Mouse (Mus musculus) heart, embryonic 14.5 days (tissue): ENCODE data around the gene Rab7b. TPM values are rescaled to one million over a fixed set of nuclear protein-coding genes. Genes with fewer than 3 reads are reported as not detected.
A peak's percentile ranks its signal among the peaks of the same experiment; 100 is the strongest.

Source experiments
- ATAC-seq: fragments of 200-750 bp; cut with Nextera tagmentation; 2 replicates; pipeline ENCODE4 v1.8.0; 2017; ENCODE audit warnings: low read depth, moderate TSS enrichment; ENCODE audit not compliant: insufficient number of reproducible peaks, insufficient read depth, low FRiP score
- H3K27ac ChIP-seq, 2 experiments: fragments of 200-500 bp in 1 of 2; fragments of 300-500 bp in 1 of 2; sonication (generic) in 1 of 2; replicated peaks in 1 of 2; 2 replicates each; pipeline ENCODE4 v1.5.1; 2012 to 2014; ENCODE audit warnings: low read depth in 2 of 2, low read length in 2 of 2, control low read depth in 1 of 2, mild to moderate bottlenecking in 1 of 2, mixed read lengths in 1 of 2; ENCODE audit not compliant: control insufficient read depth in 1 of 2, insufficient read depth in 1 of 2
- H3K27me3 ChIP-seq: fragments of 300-500 bp; sonication (generic); 2 replicates; pipeline ENCODE4 v1.6.1; 2014; ENCODE audit warnings: mild to moderate bottlenecking, low read length, control low read depth; ENCODE audit not compliant: control insufficient read depth, insufficient read depth
- H3K36me3 ChIP-seq: fragments of 300-500 bp; sonication (generic); 2 replicates; pipeline ENCODE4 v1.6.1; 2014; ENCODE audit warnings: mild to moderate bottlenecking, control low read depth, low read length, mixed read lengths; ENCODE audit not compliant: control insufficient read depth, insufficient read depth
- H3K4me1 ChIP-seq, 2 experiments: fragments of 200-500 bp in 1 of 2; fragments of 300-500 bp in 1 of 2; sonication (generic) in 1 of 2; 2 replicates each; pipeline ENCODE4 v1.6.1; 2012 to 2014; ENCODE audit warnings: low read length in 2 of 2, control low read depth in 1 of 2, mixed read lengths in 1 of 2; ENCODE audit not compliant: control insufficient read depth in 2 of 2, insufficient read depth in 2 of 2
- H3K4me2 ChIP-seq: fragments of 300-500 bp; sonication (generic); 2 replicates; pipeline ENCODE4 v1.6.1; 2014; ENCODE audit warnings: mild to moderate bottlenecking, low read length
- H3K4me3 ChIP-seq, 2 experiments: fragments of 200-500 bp in 1 of 2; fragments of 300-500 bp in 1 of 2; sonication (generic) in 1 of 2; 2 replicates each; pipeline ENCODE4 v1.5.1; 2012 to 2014; ENCODE audit warnings: low read length in 2 of 2, mild to moderate bottlenecking in 2 of 2, control low read depth in 1 of 2, low read depth in 1 of 2, moderate library complexity in 1 of 2; ENCODE audit not compliant: control insufficient read depth in 1 of 2, insufficient read depth in 1 of 2
- H3K9ac ChIP-seq: fragments of 300-500 bp; sonication (generic); 2 replicates; pipeline ENCODE4 v1.6.1; 2014; ENCODE audit warnings: mild to moderate bottlenecking, low read length
- H3K9me3 ChIP-seq: fragments of 300-500 bp; sonication (generic); 2 replicates; pipeline ENCODE4 v1.6.1; 2016; ENCODE audit warnings: low read length, control low read depth; ENCODE audit not compliant: control insufficient read depth
- WGBS: fragments of 180-500 bp; shearing (Covaris S2); extraction: QIAGEN DNeasy Blood & Tissue Kit; methylation state at CpG from one replicate; pipeline ENCODE4 v1.1.7; 2014; 5-methylcytosine and 5-hydroxymethylcytosine counted together
- polyA plus RNA-seq: library from polyadenylated mRNA; unstranded; fragments of >200 nt; fragmentation: Nextera tagmentation; extraction: Ambion mirVana; gene quantifications from 2 replicates; pipeline ENCODE4 v1.2.1, GENCODE M21; 2014

Rab7b gene
- polyA plus RNA-seq, 1 experiment from 2014 or later: 2.0 TPM

- H3K27ac ChIP-seq: no peak overlapping the region
- no peaks in the 10 kb centered on the region for H3K27me3 ChIP-seq
- no peak overlapping the region for H3K4me3 ChIP-seq
- peaks cover 3 to 15% of the 10 kb centered on the region in 2 experiments; a peak in 3 of 4 replicates for H3K4me1 ChIP-seq
- no peaks in the 10 kb centered on the region for H3K36me3 ChIP-seq
- ATAC-seq: no peak
- no peak overlapping the region for H3K9ac ChIP-seq
- no peak overlapping the region for H3K4me2 ChIP-seq
- WGBS: 69% methylated on average over 2 of the region's 2 CpGs
- H3K9me3 ChIP-seq: no peaks in the 10 kb centered on the region
Observed at GRCm38 (mm10) chr1:131695308-131695707, 6.8 kb downstream of the Rab7b start.

GRCm38 (mm10) chr1:131696325-131696724 is 7.8 kb downstream of the Rab7b start:
- 44% methylated on average over 4 of the region's 4 CpGs for WGBS

DNA sequence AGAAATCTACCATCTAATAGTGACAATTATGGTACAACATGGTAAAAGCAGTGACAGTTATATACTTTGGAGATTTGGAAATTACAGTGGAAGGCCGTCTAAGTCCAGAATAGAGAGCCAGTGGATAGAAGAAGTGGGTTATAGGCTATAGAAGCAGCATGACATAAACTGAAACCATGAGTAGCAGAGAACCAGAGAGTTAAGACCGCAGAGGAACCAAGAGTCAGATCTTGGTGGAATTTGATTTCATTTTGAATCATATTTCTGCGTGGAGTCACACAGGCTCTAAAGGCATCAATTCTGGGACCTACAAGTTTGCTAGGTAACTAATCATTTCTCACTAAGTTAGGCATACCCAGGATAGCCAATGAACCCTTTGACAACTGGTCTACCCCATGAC is 10.3 kb downstream of the Rab7b start:
- peaks cover 6 to 14% of the 10 kb centered on the region in 2 experiments; a peak in 3 of 4 replicates for H3K4me1 ChIP-seq
- 86% methylated on average over 3 of the region's 3 CpGs for WGBS
- H3K4me2 ChIP-seq: no peak overlapping the region
- H3K27me3 ChIP-seq: no peaks in the 10 kb centered on the region
- ATAC-seq: no peak
- no peaks in the 10 kb centered on the region for H3K9me3 ChIP-seq
- H3K27ac ChIP-seq: no peak overlapping the region
- H3K9ac ChIP-seq: no peak overlapping the region
- no peak overlapping the region for H3K4me3 ChIP-seq
- no peaks in the 10 kb centered on the region for H3K36me3 ChIP-seq

More at GRCm38 (mm10) chr1:131696325-131696724, 7.8 kb downstream of the Rab7b start:
- Histone ChIP-seq H3K36me3 (no peaks in the 10 kb centered on the region), H3K9me3 (no peaks in the 10 kb centered on the region), H3K9ac (no peak overlapping the region), H3K4me2 (no peak overlapping the region), H3K27ac (no peak overlapping the region), H3K27me3 (no peaks in the 10 kb centered on the region), H3K4me3 (no peak overlapping the region), H3K4me1 (peaks cover 3 to 8% of the 10 kb centered on the region in 2 experiments; a peak in 3 of 4 replicates)
- ATAC-seq: no peak

DNA sequence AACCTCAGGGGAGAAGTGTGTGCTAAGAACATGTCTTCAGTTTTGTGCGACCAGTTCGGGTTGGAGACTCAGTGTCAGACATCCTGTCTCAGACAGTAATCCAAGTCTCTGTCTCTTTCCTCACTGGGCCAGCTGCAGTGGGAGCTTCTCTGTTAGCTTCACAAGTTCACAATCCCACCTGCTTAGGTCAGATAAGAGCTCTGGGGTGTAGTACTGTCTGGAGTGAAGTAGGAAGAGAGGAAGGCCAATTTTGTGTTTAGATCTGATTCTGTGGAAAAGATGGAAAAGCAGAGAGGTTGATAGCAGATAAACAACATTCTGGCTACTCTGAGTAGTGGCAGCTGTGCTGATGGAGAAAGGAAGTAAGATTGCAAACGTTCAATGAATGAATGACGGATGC is 11.1 kb downstream of the Rab7b start:
- H3K4me3 ChIP-seq: no peak overlapping the region
- ATAC-seq: no peak
- H3K36me3 ChIP-seq: no peaks in the 10 kb centered on the region
- H3K4me2 ChIP-seq: no peak overlapping the region
- H3K9me3 ChIP-seq: no peaks in the 10 kb centered on the region
- H3K27me3 ChIP-seq: no peaks in the 10 kb centered on the region
- H3K4me1 ChIP-seq: peaks cover 7 to 16% of the 10 kb centered on the region in 2 experiments; a peak in 3 of 4 replicates
- no peak overlapping the region for H3K27ac ChIP-seq
- WGBS: 59% methylated on average over 4 of the region's 4 CpGs
- no peak overlapping the region for H3K9ac ChIP-seq

- Histone ChIP-seq H3K9me3 (no peaks in the 10 kb centered on the region), H3K4me3 (no peak overlapping the region), H3K4me2 (no peak overlapping the region), H3K27ac (no peak overlapping the region), H3K9ac (no peak overlapping the region), H3K4me1 (peaks cover 7 to 16% of the 10 kb centered on the region in 2 experiments; a peak in 3 of 4 replicates), H3K36me3 (no peaks in the 10 kb centered on the region), H3K27me3 (no peaks in the 10 kb centered on the region)
- no peak for ATAC-seq
- 73% methylated on average over 5 of the region's 5 CpGs for WGBS
Observed at GRCm38 (mm10) chr1:131700447-131700846, 12.0 kb downstream of the Rab7b start.

DNA sequence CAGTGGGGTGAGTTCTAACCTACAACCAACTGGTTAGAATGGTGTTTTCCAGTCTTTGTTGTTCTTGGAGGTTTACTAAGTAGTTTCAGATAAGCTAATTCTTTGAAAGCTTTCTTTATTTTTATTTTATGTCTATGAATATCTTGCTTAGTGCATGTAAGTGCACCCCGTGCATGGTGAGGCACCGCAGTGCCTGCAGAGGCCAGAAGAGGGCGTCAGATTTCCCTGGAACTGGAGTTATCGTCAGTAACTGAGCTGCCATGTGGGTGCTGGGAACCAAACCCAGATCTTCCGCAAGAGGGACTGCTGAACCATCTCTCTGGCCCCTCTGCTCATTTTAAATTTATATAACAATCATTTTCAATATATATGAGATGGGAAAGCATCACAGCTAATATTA is 12.9 kb downstream of the Rab7b start:
- Histone ChIP-seq H3K4me3 (no peak overlapping the region), H3K36me3 (no peaks in the 10 kb centered on the region), H3K27ac (no peak overlapping the region), H3K4me1 (peaks cover 7 to 13% of the 10 kb centered on the region in 2 experiments; a peak in 3 of 4 replicates), H3K9me3 (no peaks in the 10 kb centered on the region), H3K27me3 (no peaks in the 10 kb centered on the region), H3K4me2 (no peak overlapping the region), H3K9ac (no peak overlapping the region)
- 80% methylated on average over 5 of the region's 5 CpGs for WGBS
- ATAC-seq: no peak

DNA sequence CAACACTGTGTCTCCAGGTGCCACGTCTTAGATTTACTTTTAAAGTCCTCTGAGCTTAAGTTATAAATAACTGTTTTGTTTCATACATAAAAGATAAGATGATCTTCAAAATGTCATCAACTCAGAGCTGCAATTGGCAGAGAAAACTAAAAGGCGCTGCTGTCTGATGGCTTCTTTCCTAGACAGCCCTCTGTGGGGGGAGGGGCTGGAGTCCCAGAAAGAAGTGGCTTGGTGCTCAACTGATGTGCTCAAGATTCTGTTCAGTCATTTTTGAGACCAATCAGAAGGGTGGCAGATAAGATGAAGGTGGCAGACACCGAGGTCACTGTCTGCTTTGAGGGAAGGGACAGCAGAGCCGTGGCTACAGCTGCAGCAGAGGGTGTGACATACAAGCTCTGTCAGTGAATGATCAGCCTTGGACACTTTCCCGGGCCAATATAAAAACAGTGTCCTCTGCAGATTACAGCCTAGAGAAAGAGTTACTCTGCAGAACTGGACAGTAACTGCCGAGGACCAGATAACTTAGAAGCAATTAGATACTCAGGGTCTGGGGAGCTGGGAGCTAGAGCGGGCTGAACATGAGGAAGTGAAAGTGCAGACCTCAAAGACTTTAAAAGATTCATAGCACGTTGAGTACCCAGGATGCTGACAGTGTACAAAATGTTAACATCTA is 13.7 kb downstream of the Rab7b start:
- no peaks in the 10 kb centered on the region for H3K9me3 ChIP-seq
- H3K36me3 ChIP-seq: no peaks in the 10 kb centered on the region
- WGBS: 25% methylated on average over 8 of the region's 8 CpGs
- no peak for ATAC-seq
- H3K27ac ChIP-seq: no peak overlapping the region
- H3K27me3 ChIP-seq: no peaks in the 10 kb centered on the region
- H3K4me1 ChIP-seq: peaks cover 4 to 8% of the 10 kb centered on the region in 2 experiments; a peak in 3 of 4 replicates
- H3K4me3 ChIP-seq: no peak overlapping the region
- peak overlapping the region; percentile 31; the same call in 1 of the 2 replicates for H3K4me2 ChIP-seq
- H3K9ac ChIP-seq: no peak overlapping the region

DNA sequence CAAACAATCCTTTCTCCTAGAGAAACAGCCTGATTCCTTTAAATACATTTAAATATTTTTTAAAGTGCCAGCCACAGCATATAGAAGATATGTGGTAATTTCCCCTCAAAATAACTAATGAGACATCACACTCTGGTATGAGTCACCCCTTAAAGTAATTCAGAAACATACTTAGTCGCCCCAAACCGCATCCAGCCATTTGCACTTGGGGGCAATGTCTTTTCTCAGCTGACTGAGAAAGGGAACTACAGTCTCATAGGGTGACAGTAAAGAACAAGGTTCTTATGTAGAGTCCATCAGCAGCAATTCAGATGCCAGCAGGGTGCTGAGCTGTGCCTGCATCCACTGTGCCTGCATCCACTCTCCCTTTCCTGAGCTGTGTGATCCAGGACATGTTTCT is 15.0 kb downstream of the Rab7b start:
- no peak overlapping the region for H3K4me3 ChIP-seq
- no peaks in the 10 kb centered on the region for H3K27me3 ChIP-seq
- ATAC-seq: no peak
- H3K27ac ChIP-seq: no peak overlapping the region
- H3K4me2 ChIP-seq: no peak overlapping the region
- WGBS: 83% methylated on average over 2 of the region's 2 CpGs
- H3K9ac ChIP-seq: no peak overlapping the region
- H3K9me3 ChIP-seq: no peaks in the 10 kb centered on the region
- peaks cover 4 to 8% of the 10 kb centered on the region in 2 experiments; a peak in 3 of 4 replicates for H3K4me1 ChIP-seq
- H3K36me3 ChIP-seq: no peaks in the 10 kb centered on the region
